Mouse (Mus musculus) embryonic fibroblast, embryonic 13.5 days (primary cell): ENCODE measurements around the gene Olfr183. TPM values are rescaled to one million over a fixed set of nuclear protein-coding genes. Genes with fewer than 3 reads are reported as not detected.
"Not testable (repeated sequence)": the region's sequence is repeated elsewhere in the genome, so short reads cannot be mapped to it uniquely, and the experiment has no call there.

Source experiments
- H3K27ac ChIP-seq: 2 replicates; pipeline ENCODE4 v1.5.1; 2012; ENCODE audit warnings: low read length, control low read depth, inconsistent platforms; ENCODE audit not compliant: insufficient read depth
- H3K4me1 ChIP-seq: 2 replicates; pipeline ENCODE4 v1.6.1; 2011; ENCODE audit warnings: low read length; ENCODE audit not compliant: control insufficient read depth, insufficient read depth
- H3K4me3 ChIP-seq: 2 replicates; pipeline ENCODE4 v1.5.1; 2011; ENCODE audit warnings: mild to moderate bottlenecking, control low read depth, low read length; ENCODE audit not compliant: insufficient read depth
- CTCF ChIP-seq: IDR thresholded peaks from 2 replicates; pipeline ENCODE4 v1.5.1; 2011; ENCODE audit warnings: mild to moderate bottlenecking, control low read depth, low read length, moderate library complexity, borderline replicate concordance; ENCODE audit not compliant: insufficient read depth
- POLR2A ChIP-seq: IDR thresholded peaks from 2 replicates; pipeline ENCODE4 v1.6.1; 2011; ENCODE audit warnings: low read depth, mild to moderate bottlenecking, control low read depth, low read length, moderate library complexity
- polyA plus RNA-seq: library from polyadenylated mRNA; stranded (reverse); fragments of >200 nt; gene quantifications from 2 replicates; pipeline ENCODE4 v1.2.4, GENCODE M21; 2011; ENCODE audit warnings: low read depth; ENCODE audit not compliant: missing spikeins, insufficient read length

Gene Olfr183
- polyA plus RNA-seq: not detected in 2 replicates

DNA sequence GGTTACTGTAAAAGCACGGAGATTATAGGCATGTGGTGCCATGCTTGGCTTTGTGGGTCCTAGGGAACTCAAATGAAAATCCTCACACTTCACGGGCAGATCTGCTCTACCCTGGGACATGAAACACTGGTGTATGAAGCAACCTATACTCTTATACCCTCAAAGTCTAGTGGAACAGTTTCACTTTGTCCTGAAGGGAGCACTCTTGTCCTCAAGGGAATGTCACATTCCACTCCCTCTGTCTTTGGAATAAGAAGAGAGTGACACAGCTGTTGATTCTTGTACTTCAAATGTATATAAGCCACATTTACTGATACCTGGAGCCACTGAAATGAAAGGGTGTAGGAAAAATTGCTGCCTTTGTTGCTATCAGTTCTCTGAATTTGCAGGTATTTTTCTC is at the start of gene Olfr183:
TSS of gene Olfr183 (plus strand) at position 301 of the 400 bp plus-strand sequence.
- Histone ChIP-seq H3K27ac (no peak within 1 kb of the TSS), H3K4me1 (no peaks in the 10 kb centered on the region), H3K4me3 (no peak within 1 kb of the TSS)
- no peak for TF ChIP-seq POLR2A

DNA sequence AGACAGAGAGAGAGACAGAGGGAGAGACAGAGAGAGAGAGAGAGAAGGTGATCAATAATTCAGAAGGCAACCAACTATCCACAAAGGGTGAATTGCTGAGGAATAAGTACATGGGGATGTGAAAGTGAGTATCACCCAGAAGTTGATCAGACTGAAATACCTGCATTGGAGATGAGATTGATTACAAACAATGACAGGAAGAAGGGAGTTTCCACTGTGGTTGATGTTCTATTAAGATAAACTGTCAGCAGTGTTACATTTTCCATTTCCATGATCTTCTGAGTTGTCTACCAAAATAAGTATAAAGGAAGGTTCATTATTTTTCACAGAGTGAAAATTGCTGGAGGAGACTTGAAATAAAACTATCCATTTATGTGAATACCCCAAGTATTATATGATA is 12.0 kb downstream of the Olfr183 start:
- H3K27ac ChIP-seq: no peak overlapping the region
- no peak overlapping the region for H3K4me3 ChIP-seq
- no peaks in the 10 kb centered on the region for H3K4me1 ChIP-seq
- TF ChIP-seq POLR2A: no peak

DNA sequence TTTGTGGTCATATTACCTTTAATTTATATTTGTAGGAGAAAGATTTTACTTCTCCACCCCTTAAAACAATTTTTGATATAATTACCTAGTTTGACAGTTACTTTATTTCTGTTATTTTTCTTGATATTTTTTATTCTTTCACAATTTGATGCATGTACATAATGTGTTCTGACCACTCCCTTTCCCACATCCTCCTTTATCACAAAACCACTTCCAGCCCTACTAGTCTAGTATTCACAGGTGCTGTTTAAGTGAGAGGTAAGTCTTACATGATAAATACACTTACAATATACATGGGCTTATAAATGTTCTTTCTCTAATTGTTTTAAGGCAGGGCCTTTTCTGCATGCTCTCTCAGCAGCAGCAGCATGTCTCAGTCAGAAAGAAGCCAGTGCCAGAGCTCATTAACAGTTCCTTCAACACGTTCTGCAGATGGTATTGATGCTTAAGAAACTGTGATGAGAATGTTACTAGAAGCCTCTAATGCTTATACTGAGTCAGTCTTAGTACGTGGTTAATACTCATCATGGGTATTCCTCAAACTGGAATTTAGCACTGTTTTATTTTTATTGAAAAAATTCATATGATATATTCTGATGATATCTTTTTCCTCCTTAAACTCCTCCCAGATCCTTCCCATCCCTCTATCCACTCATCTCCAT is 18.3 kb downstream of the Olfr183 start:
- no peak overlapping the region for H3K4me3 ChIP-seq
- no peaks in the 10 kb centered on the region for H3K4me1 ChIP-seq
- TF ChIP-seq POLR2A (no peak), CTCF (no peak)
- no peak overlapping the region for H3K27ac ChIP-seq

DNA sequence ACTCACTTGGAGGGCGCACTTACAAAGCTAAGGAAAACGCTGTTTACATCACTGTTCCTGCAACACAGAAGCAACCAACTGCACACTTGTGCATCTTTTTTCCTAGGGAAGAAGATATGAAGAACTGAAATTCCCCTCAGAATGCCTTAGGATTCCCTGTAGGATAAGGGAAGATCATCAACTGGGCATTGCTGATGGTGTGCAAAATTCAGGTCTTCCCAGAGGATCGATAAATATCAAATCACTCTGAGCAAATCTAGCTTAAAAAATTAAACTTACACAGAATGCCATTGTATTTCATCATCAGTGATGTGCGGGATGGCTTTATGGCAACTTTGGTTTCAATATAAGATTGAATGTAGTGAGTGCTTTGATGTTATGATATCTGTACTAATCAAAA is 35.0 kb downstream of the Olfr183 start, which contains the start of gene Olfr186:
TSS of gene Olfr186 (minus strand) at position 101 of the 400 bp plus-strand sequence.
- H3K4me3 ChIP-seq: no peak within 1 kb of the TSS
- TF ChIP-seq CTCF (no peak), POLR2A (no peak)
- H3K4me1 ChIP-seq: no peaks in the 10 kb centered on the region
- no peak within 1 kb of the TSS for H3K27ac ChIP-seq

DNA sequence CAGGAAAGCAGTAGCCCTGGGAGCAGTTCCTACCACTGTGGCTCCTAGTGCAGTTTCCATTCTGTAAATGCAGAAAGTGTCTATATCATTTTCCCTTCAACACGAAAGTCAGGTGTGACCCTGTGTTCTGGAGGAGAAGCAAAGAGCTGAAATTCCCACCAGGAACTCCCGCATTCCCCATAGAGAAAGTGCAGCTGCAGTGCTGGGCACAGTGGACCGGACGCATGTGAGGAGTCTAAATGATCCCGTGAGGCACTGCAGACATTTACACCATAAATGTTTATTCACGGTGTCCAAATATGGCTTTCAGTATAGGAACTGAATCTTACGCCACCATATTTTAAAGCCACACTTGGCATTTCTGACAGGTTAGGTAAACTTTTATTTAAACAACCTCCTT is 44.6 kb downstream of the Olfr183 start, which contains the start of gene Olfr187:
TSS of gene Olfr187 (minus strand) at position 58 of the 400 bp plus-strand sequence.
- Histone ChIP-seq H3K4me1 (no peaks in the 10 kb centered on the region), H3K27ac (no peak within 1 kb of the TSS), H3K4me3 (no peak within 1 kb of the TSS)
- no peak for TF ChIP-seq POLR2A
- TF ChIP-seq CTCF: no peak

DNA sequence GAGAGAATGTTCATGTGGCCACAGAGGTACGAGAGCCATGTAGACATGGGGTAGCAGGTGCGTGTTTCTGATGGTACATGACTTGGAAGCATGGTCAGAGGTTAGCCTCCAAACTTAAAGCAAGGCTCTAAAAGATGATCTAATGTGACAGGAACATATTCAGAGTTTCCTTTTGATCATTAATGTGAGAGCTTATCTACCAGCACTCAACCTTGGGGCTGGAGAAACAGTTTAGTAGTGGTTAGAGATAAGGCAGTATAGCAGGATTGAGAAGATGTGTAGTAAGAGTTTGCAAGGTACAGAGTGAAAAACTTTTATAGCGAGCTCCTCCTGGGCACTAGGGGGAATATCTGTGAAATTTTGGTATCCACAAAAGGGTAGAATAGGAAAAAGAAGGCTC is 50.7 kb downstream of the Olfr183 start:
- TF ChIP-seq POLR2A (no peak), CTCF (no peak)
- H3K4me3 ChIP-seq: no peak overlapping the region
- H3K4me1 ChIP-seq: no peaks in the 10 kb centered on the region
- no peak overlapping the region for H3K27ac ChIP-seq

DNA sequence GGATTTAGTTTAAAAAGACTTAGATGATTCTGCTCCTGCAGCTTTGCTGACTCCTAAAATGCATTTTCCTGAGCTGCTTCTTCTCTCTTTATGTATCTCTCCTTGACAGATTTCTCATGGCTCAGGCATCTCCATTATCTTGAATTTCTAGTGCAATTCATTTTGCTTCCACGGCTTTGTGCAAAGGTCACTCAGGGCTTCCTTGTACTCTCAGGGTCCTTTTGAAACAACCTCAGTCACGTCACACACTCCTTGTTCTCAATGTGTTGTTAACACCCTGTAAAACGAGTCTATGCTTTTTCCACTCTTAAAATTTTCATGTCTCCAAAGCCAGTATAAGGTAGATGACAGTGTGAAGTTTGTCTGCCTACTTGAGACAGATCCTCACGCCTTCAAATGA is 52.4 kb downstream of the Olfr183 start:
- Histone ChIP-seq H3K27ac (no peak overlapping the region), H3K4me1 (no peaks in the 10 kb centered on the region), H3K4me3 (no peak overlapping the region)
- TF ChIP-seq CTCF (no peak), POLR2A (no peak)

DNA sequence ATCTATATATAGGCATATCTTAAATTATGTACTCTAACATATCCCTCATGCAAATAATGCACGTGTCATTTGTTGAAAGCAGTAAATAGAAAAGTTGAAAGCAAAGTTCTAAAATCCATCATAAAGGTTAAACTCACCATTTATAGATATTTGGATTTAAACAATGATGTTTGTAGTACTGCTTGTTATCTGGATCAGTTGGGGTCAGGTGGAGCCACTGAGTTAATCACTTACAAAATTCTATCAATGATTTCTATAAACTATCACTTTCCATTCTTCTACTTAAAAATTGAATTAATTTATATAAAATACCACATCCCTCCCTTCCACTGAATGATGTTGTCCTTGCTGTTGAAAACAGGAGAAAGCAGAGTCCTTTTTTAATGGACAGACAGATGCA is 53.7 kb downstream of the Olfr183 start:
- TF ChIP-seq POLR2A (no peak), CTCF (no peak)
- Histone ChIP-seq H3K4me3 (no peak overlapping the region), H3K27ac (no peak overlapping the region), H3K4me1 (no peaks in the 10 kb centered on the region)

DNA sequence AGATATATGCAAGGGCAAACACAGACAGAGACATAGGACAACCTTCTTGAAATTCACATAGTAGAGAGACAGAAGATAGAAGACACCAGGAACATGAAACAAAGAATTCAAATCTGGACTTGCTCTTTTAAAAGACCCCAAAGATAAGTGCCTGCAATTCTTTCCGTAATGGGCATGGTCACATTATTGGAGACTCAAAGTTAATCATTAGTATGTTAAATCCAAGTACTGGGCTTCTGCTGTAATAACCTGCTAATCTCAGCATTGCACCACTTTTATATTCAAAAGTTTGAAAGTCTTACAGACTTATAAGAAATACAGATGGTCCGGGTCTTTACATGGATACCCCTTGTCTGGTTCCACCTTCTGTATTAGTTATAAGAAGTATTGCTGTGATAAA is 54.1 kb downstream of the Olfr183 start:
- H3K4me3 ChIP-seq, H3K4me1 ChIP-seq, H3K27ac ChIP-seq: not testable (repeated sequence)

Other genes starting within 250 kb of the Olfr183 start
- not detected in 2 replicates for gene Olfr172, start 232.2 kb upstream of the Olfr183 start, polyA plus RNA-seq
- gene Olfr173, start 195.1 kb upstream of the Olfr183 start, polyA plus RNA-seq: not detected in 2 replicates
- gene Olfr175-ps1, start 168.6 kb upstream of the Olfr183 start, polyA plus RNA-seq: not detected in 2 replicates
- not detected in 2 replicates for gene Olfr177, start 120.6 kb upstream of the Olfr183 start, polyA plus RNA-seq
- not detected in 2 replicates for gene Olfr178, start 103.3 kb upstream of the Olfr183 start, polyA plus RNA-seq
- gene Olfr181, start 66.6 kb upstream of the Olfr183 start, polyA plus RNA-seq: not detected in 2 replicates
- gene Olfr180, start 66.0 kb upstream of the Olfr183 start, polyA plus RNA-seq: not detected in 2 replicates
- not detected in 2 replicates for gene Olfr186, start 34.9 kb downstream of the Olfr183 start, polyA plus RNA-seq
- not detected in 2 replicates for gene Olfr187, start 44.4 kb downstream of the Olfr183 start, polyA plus RNA-seq
- not detected in 2 replicates for gene Olfr190, start 82.6 kb downstream of the Olfr183 start, polyA plus RNA-seq
- not detected in 2 replicates for gene Olfr191, start 94.5 kb downstream of the Olfr183 start, polyA plus RNA-seq
- gene Olfr193, start 116.5 kb downstream of the Olfr183 start, polyA plus RNA-seq: not detected in 2 replicates
- gene Olfr194, start 125.7 kb downstream of the Olfr183 start, polyA plus RNA-seq: not detected in 2 replicates
- gene Olfr195, start 151.7 kb downstream of the Olfr183 start, polyA plus RNA-seq: not detected in 2 replicates
- gene Olfr196, start 175.1 kb downstream of the Olfr183 start, polyA plus RNA-seq: not detected in 2 replicates
- gene Olfr198, start 208.2 kb downstream of the Olfr183 start, polyA plus RNA-seq: not detected in 2 replicates
- gene Olfr199, start 224.4 kb downstream of the Olfr183 start, polyA plus RNA-seq: not detected in 2 replicates